13 mouse cellular contexts compared by ENCODE assay signal in genomic region chr19:34650276-34650675, GRCm38 (mm10). TPM values are rescaled to one million over a fixed set of nuclear protein-coding genes. Genes with fewer than 3 reads are reported as not detected.
"Had no signal": no experiment of that assay in that cellular context is flagged by ENCODE, and none has a peak within 500 bp of the region (broad histone marks: within the 10 kb centered on the region; RNA-seq: fewer than 3 reads in every experiment).

No protein-coding gene starts in this region.

- DNase-seq: kidney, adult 2 months; kidney, postnatal 10 days; kidney, postnatal 4 days; left cerebral cortex, postnatal 4 days; liver, postnatal 0 days; lung, embryonic 14.5 days; midbrain, embryonic 14.5 days; thymus, postnatal 36 days had no signal

- ATAC-seq: liver, postnatal 0 days; lung, postnatal 0 days had no signal

RNA-seq across cellular contexts. Expression of gene Ifit1, which starts 9.6 kb away (rescaled TPM):
- total RNA-seq: layer of hippocampus, postnatal 14 days had no signal
- polyA plus RNA-seq: lung, embryonic 14.5 days had no signal

RNA-seq across cellular contexts. Expression of gene Ifit1bl2, which starts 9.7 kb away (rescaled TPM):
- polyA plus RNA-seq: liver, embryonic 11.5 days; neural tube, embryonic 11.5 days had no signal

RNA-seq across cellular contexts. Expression of gene Ifit3b, which starts 42.5 kb away (rescaled TPM):
- polyA plus RNA-seq: liver, embryonic 11.5 days; lung, embryonic 14.5 days; neural tube, embryonic 11.5 days had no signal

RNA-seq across cellular contexts. Expression of gene Ifit1bl1, which starts 48.5 kb away (rescaled TPM):
- polyA plus RNA-seq: kidney, embryonic 14.5 days had no signal
